Mouse (Mus musculus) ZHBTc4 (cell line): Measurements from ENCODE around the gene Podxl2.

ENCODE experiments used
- DNase-seq: peaks from one replicate; pipeline ENCODE4 v3.0.0-alpha.2; 2011; ENCODE audit warnings: low read depth, low spot score

Podxl2 gene

GRCm38 (mm10) chr6:88874868-88875508 lies at the start of gene Podxl2:
Gene Podxl2, minus strand, starts transcription at chr6:88875044.
- peak; percentile 86 for DNase-seq

GRCm38 (mm10) chr6:88918802-88919201 lies 44.0 kb upstream of the Podxl2 start:
- no peak for DNase-seq

- DNase-seq: peak; percentile 84
These were observed 41.3 kb upstream of the Podxl2 start for GRCm38 (mm10) chr6:88916153-88916552.

- DNase-seq: no peak
These were observed 40.7 kb upstream of the Podxl2 start for GRCm38 (mm10) chr6:88915510-88915909.

DNA sequence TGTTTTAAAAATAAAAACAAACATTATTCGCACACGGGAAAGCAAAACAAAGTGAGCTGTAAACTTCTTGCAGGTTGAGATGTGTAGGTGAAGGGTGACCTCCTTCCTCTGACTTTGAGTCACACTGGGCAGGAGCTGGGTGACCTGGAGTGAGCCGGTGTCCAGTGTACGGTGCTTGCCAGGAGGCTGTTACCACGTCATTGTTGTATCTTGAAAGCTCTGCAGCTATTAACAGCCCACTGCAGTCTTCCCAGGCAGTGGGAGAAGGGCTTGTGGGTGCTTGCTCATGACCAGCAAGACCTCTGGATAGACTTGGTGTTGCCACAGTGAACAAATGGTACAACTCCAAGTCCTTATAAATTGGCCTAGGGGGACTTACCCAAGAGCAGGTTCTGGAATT lies 40.0 kb upstream of the Podxl2 start:
- DNase-seq: no peak

- DNase-seq: no peak
These were observed 38.6 kb upstream of the Podxl2 start for GRCm38 (mm10) chr6:88913440-88913839.

DNA sequence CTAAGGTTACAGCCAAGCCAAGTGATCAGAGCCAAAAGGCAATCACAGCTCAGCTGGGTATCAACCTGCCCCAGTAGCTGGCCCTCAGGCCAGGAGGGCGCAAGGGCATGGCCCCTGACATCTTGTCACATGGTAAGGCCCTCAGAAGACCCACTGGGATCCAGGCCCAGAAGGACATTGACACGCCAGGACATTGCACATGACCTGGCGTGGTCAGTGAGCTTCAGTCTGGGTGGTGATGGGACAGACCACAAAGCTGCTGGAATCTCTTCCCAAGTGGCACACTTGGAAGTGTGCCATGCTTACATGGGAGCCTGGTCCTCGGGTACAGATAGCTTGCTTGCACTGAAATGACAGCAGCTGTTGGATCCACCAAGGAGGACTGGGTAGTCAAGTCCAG lies 38.2 kb upstream of the Podxl2 start:
- no peak for DNase-seq

- no peak for DNase-seq
These were observed 34.3 kb upstream of the Podxl2 start for GRCm38 (mm10) chr6:88909151-88909550.

- peak; percentile 89 for DNase-seq
These were observed 31.7 kb upstream of the Podxl2 start for GRCm38 (mm10) chr6:88906369-88907108.

DNA sequence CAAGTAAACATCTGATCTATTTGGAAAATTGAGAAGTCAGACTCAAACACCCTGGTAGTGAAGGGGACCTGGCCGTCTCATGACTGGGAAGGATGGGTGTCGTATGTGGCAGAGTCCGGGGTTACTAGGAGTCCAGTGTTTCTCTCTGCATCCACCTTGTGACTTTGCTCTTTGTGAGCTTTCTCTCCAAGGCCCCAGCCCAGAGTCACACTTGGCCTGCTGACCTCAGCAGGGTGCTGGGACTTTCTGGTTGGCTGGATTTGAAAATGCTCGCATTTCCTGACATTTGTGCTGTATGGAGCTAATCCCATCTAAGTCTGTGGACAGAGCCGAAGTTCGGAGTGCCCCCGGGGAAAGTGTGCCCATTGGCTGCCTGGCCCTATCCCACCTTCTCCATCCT lies 30.2 kb upstream of the Podxl2 start:
- DNase-seq: no peak

- no peak for DNase-seq
These were observed 29.7 kb upstream of the Podxl2 start for GRCm38 (mm10) chr6:88904456-88904974.

DNA sequence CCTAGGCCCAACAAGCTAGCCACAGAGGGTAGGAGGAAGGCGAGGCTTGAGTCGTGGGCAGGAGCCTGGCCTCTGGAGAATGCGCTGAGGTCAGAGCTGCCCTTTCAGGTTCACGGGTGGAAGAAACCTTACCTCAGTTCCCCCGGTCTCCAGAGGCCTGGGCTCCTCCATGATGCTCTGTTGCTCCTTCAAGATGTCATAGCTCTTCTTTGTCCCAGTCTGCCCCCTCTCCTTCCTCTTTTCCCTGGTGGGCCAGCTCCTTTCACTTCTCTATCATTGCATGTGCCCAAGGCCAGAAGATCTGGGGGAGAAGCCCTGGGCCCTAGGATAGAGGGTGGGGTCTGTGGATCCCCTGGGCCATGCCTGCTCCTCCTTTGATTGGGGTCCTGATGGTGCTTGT lies 28.9 kb upstream of the Podxl2 start:
- no peak for DNase-seq

DNA sequence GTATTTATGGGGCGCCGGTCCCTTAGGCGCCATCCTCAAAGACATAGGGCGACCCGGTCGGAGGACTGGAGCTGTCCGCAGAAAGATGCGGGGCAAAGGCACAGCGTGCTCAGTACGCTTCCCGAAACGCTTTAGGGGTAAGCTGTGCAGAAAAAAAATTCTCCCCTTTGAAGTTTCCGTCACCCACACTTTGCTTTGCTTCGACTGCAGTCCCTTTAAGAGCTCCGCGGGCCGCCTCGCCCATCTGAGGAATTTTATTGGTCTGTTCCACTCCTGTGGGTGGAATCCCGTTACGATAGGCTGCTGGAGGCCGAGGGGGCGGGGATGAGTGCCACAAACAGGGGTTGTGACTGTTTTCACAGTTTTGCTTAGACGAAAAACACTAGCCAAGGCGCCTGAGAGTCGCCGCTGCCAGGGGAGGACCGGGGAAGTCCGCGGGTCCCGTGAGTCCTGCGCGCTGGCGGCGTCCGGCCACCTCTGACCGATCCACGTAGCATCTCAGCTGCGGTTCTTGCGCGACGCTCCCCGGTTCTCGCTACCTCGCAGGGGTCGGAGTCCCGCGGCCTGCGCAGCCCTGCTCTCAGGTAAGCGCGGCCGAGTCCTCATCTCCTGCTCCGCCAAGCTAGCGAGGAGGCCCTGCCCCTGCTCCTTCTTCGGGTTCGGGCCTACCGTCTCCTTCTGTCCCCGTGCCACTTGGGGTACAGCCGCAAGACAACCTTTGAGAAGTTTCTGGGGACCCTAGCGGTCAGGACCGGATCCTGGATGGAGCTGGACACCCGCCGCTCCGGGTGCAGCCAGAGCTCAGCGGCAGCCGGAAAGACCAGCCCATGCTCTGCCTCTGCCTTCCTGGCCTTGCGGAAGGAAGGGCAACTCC lies 27.3 kb upstream of the Podxl2 start, which contains the start of gene Tpra1:
Gene Tpra1, plus strand, starts transcription at position 305 of the 874 bp plus-strand sequence.
- peak; percentile 98 for DNase-seq

DNA sequence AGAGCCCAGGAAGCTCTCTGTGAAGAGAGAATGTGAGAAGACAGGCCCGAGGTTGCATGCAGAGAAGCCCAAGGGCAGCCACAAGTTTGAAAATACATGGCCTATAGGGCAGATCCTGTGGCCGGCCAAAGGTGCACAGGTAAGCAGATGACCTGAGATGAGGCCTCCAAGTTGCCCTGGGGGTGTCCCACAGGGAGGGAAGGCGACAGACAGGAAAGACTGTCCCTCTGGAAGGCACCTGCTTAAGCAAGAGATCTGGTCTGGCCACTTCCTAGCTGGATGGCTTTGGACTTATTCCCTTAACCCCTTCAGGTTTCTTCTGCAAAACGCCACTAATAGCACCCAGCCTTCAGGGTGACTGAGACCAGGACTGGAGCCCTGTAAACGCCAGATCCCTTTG lies 26.6 kb upstream of the Podxl2 start:
- DNase-seq: no peak

DNA sequence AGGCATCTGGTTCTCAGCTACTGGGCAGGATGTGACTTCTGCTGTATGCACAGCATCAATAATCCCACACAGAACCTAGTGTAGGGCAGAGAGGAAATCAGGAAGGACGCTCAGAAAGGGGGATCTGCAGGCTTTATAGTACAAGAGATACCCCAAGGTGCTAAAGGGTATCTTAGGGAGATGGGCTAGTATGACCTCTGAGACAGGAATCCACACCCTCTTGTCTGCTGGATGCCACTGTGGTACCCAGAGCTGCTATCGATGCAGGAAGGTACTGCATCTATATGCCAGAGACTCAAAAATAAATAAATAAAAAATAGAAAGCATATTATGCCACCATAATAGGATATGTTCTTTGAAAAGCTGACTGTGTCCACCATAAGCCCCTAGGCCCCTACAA lies 24.8 kb upstream of the Podxl2 start:
- DNase-seq: no peak

- no peak for DNase-seq
These were observed 24.2 kb upstream of the Podxl2 start for GRCm38 (mm10) chr6:88899086-88899485.

- DNase-seq: peak; percentile 99
These were observed 23.7 kb upstream of the Podxl2 start, which contains the start of gene Mcm2 for GRCm38 (mm10) chr6:88898534-88899048. Gene Mcm2, minus strand, starts transcription at chr6:88898780.

- no peak for DNase-seq
These were observed 22.4 kb upstream of the Podxl2 start for GRCm38 (mm10) chr6:88897246-88897645.

DNA sequence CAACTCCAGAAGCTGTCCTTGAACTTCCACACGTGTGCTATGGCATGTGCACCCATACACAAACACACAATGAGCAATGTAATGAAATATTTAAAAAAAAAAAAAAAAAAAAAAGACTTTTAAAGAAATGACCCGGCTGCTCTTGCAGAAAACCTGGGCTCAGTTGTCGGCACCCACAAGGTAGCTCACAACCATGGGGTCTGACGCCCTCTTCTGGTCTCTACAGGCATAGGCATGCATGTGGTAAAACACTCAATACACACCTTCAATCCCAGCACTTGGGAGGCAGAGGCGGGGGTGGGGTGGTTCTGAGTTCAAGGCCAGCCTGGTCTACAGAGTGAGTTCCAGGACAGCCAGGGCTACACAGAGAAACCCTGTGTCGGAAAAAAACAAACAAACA lies 21.1 kb upstream of the Podxl2 start:
- peak; percentile 87 for DNase-seq

- peak; percentile 87 for DNase-seq
These were observed 18.7 kb upstream of the Podxl2 start for GRCm38 (mm10) chr6:88893559-88893958.

GRCm38 (mm10) chr6:88890832-88891231 lies 16.0 kb upstream of the Podxl2 start:
- DNase-seq: no peak
